Mouse (Mus musculus): ENCODE results near the gene E2f3. TPM values are rescaled to one million over a fixed set of nuclear protein-coding genes. Genes with fewer than 3 reads are reported as not detected.

Gene E2f3
- 10.7 and 12.4 TPM in 2 replicates for polyA plus RNA-seq (2014; fragmentation: Nextera tagmentation; extraction: Ambion mirVana)

GRCm38 (mm10) chr13:29985855-29986755, at the start of gene E2f3:
Gene E2f3, minus strand, starts transcription at chr13:29986063.
- peak within 1 kb of the TSS; percentile 99 for H3K4me3 ChIP-seq (ENCODE audit: low read depth, low read length)
- no peaks in the 10 kb centered on the region for H3K9me3 ChIP-seq (ENCODE audit: control insufficient read depth, low read length)
- peaks cover 7% of the 10 kb centered on the region for H3K4me1 ChIP-seq (replicated peaks; ENCODE audit: control insufficient read depth, insufficient read depth, low read length)
- peak within 1 kb of the TSS; percentile 99 for H3K9ac ChIP-seq (ENCODE audit: low read length)
- WGBS: under 1% methylated on average over 45 of the region's 45 CpGs
- DNase-seq (ENCODE audit: low spot score) (peak; percentile 97), ATAC-seq (replicated peaks; ENCODE audit: low FRiP score, low TSS enrichment, low read depth) (peak; percentile 97)
- no peaks in the 10 kb centered on the region for H3K27me3 ChIP-seq (replicated peaks; ENCODE audit: control insufficient read depth, insufficient read depth, low read length)
- peak within 1 kb of the TSS; percentile 65 for H3K4me2 ChIP-seq (ENCODE audit: low read length)
- H3K27ac ChIP-seq (ENCODE audit: low read depth): peak within 1 kb of the TSS; percentile 94
- no peaks in the 10 kb centered on the region for H3K36me3 ChIP-seq (ENCODE audit: control insufficient read depth, insufficient read depth, low read length)

- WGBS: 87% methylated on average over 5 of the region's 5 CpGs
- Histone ChIP-seq H3K27me3 (replicated peaks; ENCODE audit: control insufficient read depth, insufficient read depth, low read length) (no peaks in the 10 kb centered on the region), H3K4me2 (ENCODE audit: low read length) (no peak overlapping the region), H3K4me3 (ENCODE audit: low read depth, low read length) (no peak overlapping the region), H3K9me3 (ENCODE audit: control insufficient read depth, low read length) (no peaks in the 10 kb centered on the region), H3K9ac (ENCODE audit: low read length) (no peak overlapping the region), H3K4me1 (replicated peaks; ENCODE audit: control insufficient read depth, insufficient read depth, low read length) (no peaks in the 10 kb centered on the region), H3K36me3 (ENCODE audit: control insufficient read depth, insufficient read depth, low read length) (no peaks in the 10 kb centered on the region), H3K27ac (ENCODE audit: low read depth) (no peak overlapping the region)
- ATAC-seq (replicated peaks; ENCODE audit: low FRiP score, low TSS enrichment, low read depth): no peak
- DNase-seq (ENCODE audit: low spot score): no peak
Observed at GRCm38 (mm10) chr13:30034540-30034939, 48.7 kb upstream of the E2f3 start.

GRCm38 (mm10) chr13:30031684-30032335, 45.9 kb upstream of the E2f3 start:
- WGBS: 72% methylated on average over 13 of the region's 13 CpGs
- Histone ChIP-seq H3K4me1 (replicated peaks; ENCODE audit: control insufficient read depth, insufficient read depth, low read length) (no peaks in the 10 kb centered on the region), H3K4me2 (ENCODE audit: low read length) (no peak overlapping the region), H3K27me3 (replicated peaks; ENCODE audit: control insufficient read depth, insufficient read depth, low read length) (no peaks in the 10 kb centered on the region), H3K36me3 (ENCODE audit: control insufficient read depth, insufficient read depth, low read length) (no peaks in the 10 kb centered on the region), H3K4me3 (ENCODE audit: low read depth, low read length) (no peak overlapping the region), H3K9ac (ENCODE audit: low read length) (no peak overlapping the region), H3K9me3 (ENCODE audit: control insufficient read depth, low read length) (no peaks in the 10 kb centered on the region), H3K27ac (ENCODE audit: low read depth) (no peak overlapping the region)
- ATAC-seq (replicated peaks; ENCODE audit: low FRiP score, low TSS enrichment, low read depth) (no peak), DNase-seq (ENCODE audit: low spot score) (no peak)

GRCm38 (mm10) chr13:30027841-30028240, 42.0 kb upstream of the E2f3 start:
- H3K4me3 ChIP-seq (ENCODE audit: low read depth, low read length): no peak overlapping the region
- H3K36me3 ChIP-seq (ENCODE audit: control insufficient read depth, insufficient read depth, low read length): no peaks in the 10 kb centered on the region
- 0 out of 2 replicates have a peak, but pooled peaks cover 4% of the 10 kb centered on the region for H3K9me3 ChIP-seq (ENCODE audit: control insufficient read depth, low read length)
- no peak overlapping the region for H3K27ac ChIP-seq (ENCODE audit: low read depth)
- no peak for DNase-seq (ENCODE audit: low spot score)
- no peaks in the 10 kb centered on the region for H3K27me3 ChIP-seq (replicated peaks; ENCODE audit: control insufficient read depth, insufficient read depth, low read length)
- WGBS: 71% methylated on average over 3 of the region's 3 CpGs
- no peak overlapping the region for H3K9ac ChIP-seq (ENCODE audit: low read length)
- no peak for ATAC-seq (replicated peaks; ENCODE audit: low FRiP score, low TSS enrichment, low read depth)
- H3K4me1 ChIP-seq (replicated peaks; ENCODE audit: control insufficient read depth, insufficient read depth, low read length): no peaks in the 10 kb centered on the region
- no peak overlapping the region for H3K4me2 ChIP-seq (ENCODE audit: low read length)

GRCm38 (mm10) chr13:30022487-30022886, 36.6 kb upstream of the E2f3 start:
- Histone ChIP-seq H3K9me3 (ENCODE audit: control insufficient read depth, low read length) (0 out of 2 replicates have a peak, but pooled peaks cover 4% of the 10 kb centered on the region), H3K4me1 (replicated peaks; ENCODE audit: control insufficient read depth, insufficient read depth, low read length) (no peaks in the 10 kb centered on the region), H3K27ac (ENCODE audit: low read depth) (no peak overlapping the region), H3K4me2 (ENCODE audit: low read length) (no peak overlapping the region), H3K9ac (ENCODE audit: low read length) (no peak overlapping the region), H3K27me3 (replicated peaks; ENCODE audit: control insufficient read depth, insufficient read depth, low read length) (no peaks in the 10 kb centered on the region), H3K36me3 (ENCODE audit: control insufficient read depth, insufficient read depth, low read length) (no peaks in the 10 kb centered on the region), H3K4me3 (ENCODE audit: low read depth, low read length) (no peak overlapping the region)
- no peak for DNase-seq (ENCODE audit: low spot score)
- ATAC-seq (replicated peaks; ENCODE audit: low FRiP score, low TSS enrichment, low read depth): no peak
- 92% methylated on average over 2 of the region's 2 CpGs for WGBS

GRCm38 (mm10) chr13:30018573-30018972, 32.7 kb upstream of the E2f3 start:
- no peak overlapping the region for H3K4me3 ChIP-seq (ENCODE audit: low read depth, low read length)
- H3K9me3 ChIP-seq (ENCODE audit: control insufficient read depth, low read length): 0 out of 2 replicates have a peak, but pooled peaks cover 4% of the 10 kb centered on the region
- DNase-seq (ENCODE audit: low spot score) (no peak), ATAC-seq (replicated peaks; ENCODE audit: low FRiP score, low TSS enrichment, low read depth) (no peak)
- no peak overlapping the region for H3K27ac ChIP-seq (ENCODE audit: low read depth)
- no peaks in the 10 kb centered on the region for H3K4me1 ChIP-seq (replicated peaks; ENCODE audit: control insufficient read depth, insufficient read depth, low read length)
- H3K9ac ChIP-seq (ENCODE audit: low read length): no peak overlapping the region
- WGBS: 78% methylated on average over 2 of the region's 2 CpGs
- no peak overlapping the region for H3K4me2 ChIP-seq (ENCODE audit: low read length)
- H3K36me3 ChIP-seq (ENCODE audit: control insufficient read depth, insufficient read depth, low read length): no peaks in the 10 kb centered on the region
- no peaks in the 10 kb centered on the region for H3K27me3 ChIP-seq (replicated peaks; ENCODE audit: control insufficient read depth, insufficient read depth, low read length)

- H3K27ac ChIP-seq (ENCODE audit: low read depth): no peak overlapping the region
- no peak for DNase-seq (ENCODE audit: low spot score)
- no peaks in the 10 kb centered on the region for H3K36me3 ChIP-seq (ENCODE audit: control insufficient read depth, insufficient read depth, low read length)
- no peaks in the 10 kb centered on the region for H3K4me1 ChIP-seq (replicated peaks; ENCODE audit: control insufficient read depth, insufficient read depth, low read length)
- H3K4me2 ChIP-seq (ENCODE audit: low read length): no peak overlapping the region
- H3K4me3 ChIP-seq (ENCODE audit: low read depth, low read length): no peak overlapping the region
- no peaks in the 10 kb centered on the region for H3K9me3 ChIP-seq (ENCODE audit: control insufficient read depth, low read length)
- no peak overlapping the region for H3K9ac ChIP-seq (ENCODE audit: low read length)
- 92% methylated on average over 7 of the region's 7 CpGs for WGBS
- ATAC-seq (replicated peaks; ENCODE audit: low FRiP score, low TSS enrichment, low read depth): no peak
- no peaks in the 10 kb centered on the region for H3K27me3 ChIP-seq (replicated peaks; ENCODE audit: control insufficient read depth, insufficient read depth, low read length)
Observed at GRCm38 (mm10) chr13:30017611-30018010, 31.7 kb upstream of the E2f3 start.

- DNase-seq (ENCODE audit: low spot score) (no peak), ATAC-seq (replicated peaks; ENCODE audit: low FRiP score, low TSS enrichment, low read depth) (no peak)
- Histone ChIP-seq H3K4me3 (ENCODE audit: low read depth, low read length) (no peak overlapping the region), H3K36me3 (ENCODE audit: control insufficient read depth, insufficient read depth, low read length) (no peaks in the 10 kb centered on the region), H3K27me3 (replicated peaks; ENCODE audit: control insufficient read depth, insufficient read depth, low read length) (no peaks in the 10 kb centered on the region), H3K9me3 (ENCODE audit: control insufficient read depth, low read length) (no peaks in the 10 kb centered on the region), H3K4me2 (ENCODE audit: low read length) (no peak overlapping the region), H3K9ac (ENCODE audit: low read length) (no peak overlapping the region), H3K4me1 (replicated peaks; ENCODE audit: control insufficient read depth, insufficient read depth, low read length) (no peaks in the 10 kb centered on the region), H3K27ac (ENCODE audit: low read depth) (no peak overlapping the region)
- 87% methylated on average over 8 of the region's 8 CpGs for WGBS
Observed at GRCm38 (mm10) chr13:30014576-30014975, 28.7 kb upstream of the E2f3 start.

Measured in intestine, embryonic 14.5 days (tissue).